Mouse (Mus musculus): ENCODE results near the gene Aldh1a2. TPM values are rescaled to one million over a fixed set of nuclear protein-coding genes. Genes with fewer than 3 reads are reported as not detected.

Gene Aldh1a2
- polyA plus RNA-seq, 1 experiment = 0.01 TPM

- TF ChIP-seq FOSL1 (IDR thresholded peaks at IDR 0.05; ENCODE audit: insufficient read depth, low read length, poor library complexity, severe bottlenecking) = no peak
- no peak for TF ChIP-seq CTCF (IDR thresholded peaks at IDR 0.05; ENCODE audit: control insufficient read depth, insufficient read depth, insufficient read length)
- TF ChIP-seq MAX (IDR thresholded peaks at IDR 0.05) = no peak
- no peak for TF ChIP-seq USF1 (IDR thresholded peaks at IDR 0.05; ENCODE audit: low read depth)
- no peak for TF ChIP-seq MYOD1 (IDR thresholded peaks at IDR 0.05; ENCODE audit: control insufficient read depth, insufficient read length, low read depth)
- no peak for TF ChIP-seq CEBPB (IDR thresholded peaks at IDR 0.05; ENCODE audit: low read depth)
- no peak for TF ChIP-seq MYOG (IDR thresholded peaks at IDR 0.05; ENCODE audit: control insufficient read depth, extremely low read depth, insufficient read length)
- Histone ChIP-seq H3K36me3 (ENCODE audit: control insufficient read depth, insufficient read depth) (no peaks in the 10 kb centered on the region), H3K79me2 (ENCODE audit: control insufficient read depth, insufficient read depth) (no peaks in the 10 kb centered on the region), H3K79me3 (ENCODE audit: low read depth) (no peaks in the 10 kb centered on the region), H3K27me3 (ENCODE audit: control insufficient read depth, insufficient read depth, insufficient read length) (peaks cover 6% of the 10 kb centered on the region), H3K4me3 (ENCODE audit: insufficient read depth, poor library complexity, severe bottlenecking) (no peak overlapping the region), H3ac (ENCODE audit: control insufficient read depth, insufficient read length, low read depth) (no peak overlapping the region)
Observed at GRCm38 (mm10) chr9:71315960-71316359, 100.4 kb downstream of the Aldh1a2 start.

DNA sequence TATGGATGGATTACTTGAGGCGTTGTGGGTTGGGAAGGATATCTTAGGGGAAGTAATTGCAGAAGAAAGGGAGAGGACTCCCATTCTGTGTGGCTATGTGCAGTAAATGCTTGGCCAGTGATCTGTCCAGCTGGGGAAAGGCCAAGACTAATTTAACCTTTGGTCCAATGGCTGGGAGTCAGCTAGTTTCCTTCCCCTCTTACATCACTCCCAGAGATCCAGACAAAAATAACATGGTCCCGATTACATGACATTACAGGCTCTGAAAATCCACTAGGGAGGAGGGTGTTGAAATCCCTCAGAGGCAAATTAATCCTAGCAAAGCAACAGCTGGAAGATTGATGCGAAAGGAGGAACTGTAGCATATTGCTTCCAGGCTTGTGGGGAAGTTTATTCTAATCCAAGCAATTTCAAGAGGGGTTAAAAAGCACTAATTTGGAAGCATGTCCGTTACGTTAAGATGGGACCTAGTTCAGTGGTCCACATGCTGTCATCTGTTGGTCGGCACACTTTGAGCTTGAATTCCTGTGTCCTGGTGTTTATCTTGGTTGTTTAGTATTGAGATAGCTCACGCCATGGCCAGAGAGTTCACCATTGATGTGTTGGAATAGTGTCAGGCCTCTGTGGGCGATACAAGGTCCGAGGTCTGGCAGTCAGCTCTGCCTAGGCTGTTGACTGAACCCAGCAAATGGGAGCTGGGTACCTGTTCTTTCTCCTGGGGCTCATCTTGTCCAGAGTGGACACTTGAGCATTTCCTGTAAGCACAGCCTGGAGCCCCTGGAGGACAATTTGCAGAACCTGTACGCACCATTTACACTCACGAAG, 101.7 kb downstream of the Aldh1a2 start:
- TF ChIP-seq CEBPB (IDR thresholded peaks at IDR 0.05; ENCODE audit: low read depth) (no peak), CTCF (IDR thresholded peaks at IDR 0.05; ENCODE audit: control insufficient read depth, insufficient read depth, insufficient read length) (no peak)
- H3ac ChIP-seq (ENCODE audit: control insufficient read depth, insufficient read length, low read depth) = no peak overlapping the region
- no peaks in the 10 kb centered on the region for H3K36me3 ChIP-seq (ENCODE audit: control insufficient read depth, insufficient read depth)
- H3K4me3 ChIP-seq (ENCODE audit: insufficient read depth, poor library complexity, severe bottlenecking) = no peak overlapping the region
- H3K79me2 ChIP-seq (ENCODE audit: control insufficient read depth, insufficient read depth) = no peaks in the 10 kb centered on the region
- peaks cover 2% of the 10 kb centered on the region for H3K27me3 ChIP-seq (ENCODE audit: control insufficient read depth, insufficient read depth, insufficient read length)
- H3K79me3 ChIP-seq (ENCODE audit: low read depth) = no peaks in the 10 kb centered on the region

DNA sequence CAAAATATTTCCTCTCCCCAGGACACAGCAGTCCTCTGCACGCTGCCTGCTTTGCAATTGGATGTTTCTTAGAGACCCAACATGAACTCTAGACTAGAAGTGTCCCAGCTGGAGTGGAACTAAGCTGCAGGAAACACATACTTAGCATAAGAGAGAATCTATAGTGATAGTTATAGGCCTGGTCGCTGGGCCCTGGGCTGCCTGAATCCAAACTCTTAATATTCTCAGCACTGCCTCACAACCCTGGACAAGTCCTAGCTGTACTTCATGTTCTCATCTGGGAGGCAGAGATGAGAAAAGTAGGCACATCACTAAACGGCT, 102.3 kb downstream of the Aldh1a2 start:
- H3K79me3 ChIP-seq (ENCODE audit: low read depth) = no peaks in the 10 kb centered on the region
- H3ac ChIP-seq (ENCODE audit: control insufficient read depth, insufficient read length, low read depth) = no peak overlapping the region
- no peaks in the 10 kb centered on the region for H3K36me3 ChIP-seq (ENCODE audit: control insufficient read depth, insufficient read depth)
- no peaks in the 10 kb centered on the region for H3K27me3 ChIP-seq (ENCODE audit: control insufficient read depth, insufficient read depth, insufficient read length)
- no peaks in the 10 kb centered on the region for H3K79me2 ChIP-seq (ENCODE audit: control insufficient read depth, insufficient read depth)
- H3K4me3 ChIP-seq (ENCODE audit: insufficient read depth, poor library complexity, severe bottlenecking) = no peak overlapping the region
- TF ChIP-seq MYOG (IDR thresholded peaks at IDR 0.05; ENCODE audit: control insufficient read depth, extremely low read depth, insufficient read length) (no peak), MAX (IDR thresholded peaks at IDR 0.05) (no peak), FOSL1 (IDR thresholded peaks at IDR 0.05; ENCODE audit: insufficient read depth, low read length, poor library complexity, severe bottlenecking) (no peak), CTCF (IDR thresholded peaks at IDR 0.05; ENCODE audit: control insufficient read depth, insufficient read depth, insufficient read length) (no peak), CEBPB (IDR thresholded peaks at IDR 0.05; ENCODE audit: low read depth) (no peak), USF1 (IDR thresholded peaks at IDR 0.05; ENCODE audit: low read depth) (no peak), MYOD1 (IDR thresholded peaks at IDR 0.05; ENCODE audit: control insufficient read depth, insufficient read length, low read depth) (no peak)

DNA sequence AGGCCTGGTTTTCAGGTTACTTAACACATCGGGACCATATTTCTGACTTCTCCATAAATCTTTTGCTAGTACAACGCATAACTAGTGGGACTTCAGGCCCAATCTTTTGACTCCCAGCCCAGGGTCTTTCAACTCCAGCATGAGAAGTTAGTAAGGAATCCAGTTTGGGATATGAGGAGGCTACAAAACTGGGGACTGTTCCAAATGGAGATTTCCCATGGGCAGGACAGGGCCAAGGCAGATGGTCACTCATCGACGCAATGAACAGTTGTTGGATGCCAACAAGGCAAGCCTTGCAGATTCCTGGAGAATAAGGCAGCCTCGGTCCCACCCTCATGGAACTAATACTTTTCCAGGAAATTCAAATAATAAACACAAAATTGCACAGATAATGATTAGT, 104.2 kb downstream of the Aldh1a2 start:
- no peaks in the 10 kb centered on the region for H3K36me3 ChIP-seq (ENCODE audit: control insufficient read depth, insufficient read depth)
- H3K79me2 ChIP-seq (ENCODE audit: control insufficient read depth, insufficient read depth) = no peaks in the 10 kb centered on the region
- H3K79me3 ChIP-seq (ENCODE audit: low read depth) = no peaks in the 10 kb centered on the region
- no peak overlapping the region for H3K4me3 ChIP-seq (ENCODE audit: insufficient read depth, poor library complexity, severe bottlenecking)
- H3ac ChIP-seq (ENCODE audit: control insufficient read depth, insufficient read length, low read depth) = no peak overlapping the region
- no peaks in the 10 kb centered on the region for H3K27me3 ChIP-seq (ENCODE audit: control insufficient read depth, insufficient read depth, insufficient read length)
- TF ChIP-seq MYOG (IDR thresholded peaks at IDR 0.05; ENCODE audit: control insufficient read depth, extremely low read depth, insufficient read length) (no peak), USF1 (IDR thresholded peaks at IDR 0.05; ENCODE audit: low read depth) (no peak), MYOD1 (IDR thresholded peaks at IDR 0.05; ENCODE audit: control insufficient read depth, insufficient read length, low read depth) (no peak), FOSL1 (IDR thresholded peaks at IDR 0.05; ENCODE audit: insufficient read depth, low read length, poor library complexity, severe bottlenecking) (no peak), CEBPB (IDR thresholded peaks at IDR 0.05; ENCODE audit: low read depth) (no peak), MAX (IDR thresholded peaks at IDR 0.05) (no peak), CTCF (IDR thresholded peaks at IDR 0.05; ENCODE audit: control insufficient read depth, insufficient read depth, insufficient read length) (no peak)

- H3K36me3 ChIP-seq (ENCODE audit: control insufficient read depth, insufficient read depth) = no peaks in the 10 kb centered on the region
- H3K79me3 ChIP-seq (ENCODE audit: low read depth) = no peaks in the 10 kb centered on the region
- no peaks in the 10 kb centered on the region for H3K27me3 ChIP-seq (ENCODE audit: control insufficient read depth, insufficient read depth, insufficient read length)
- H3ac ChIP-seq (ENCODE audit: control insufficient read depth, insufficient read length, low read depth) = no peak overlapping the region
- no peaks in the 10 kb centered on the region for H3K79me2 ChIP-seq (ENCODE audit: control insufficient read depth, insufficient read depth)
- no peak overlapping the region for H3K4me3 ChIP-seq (ENCODE audit: insufficient read depth, poor library complexity, severe bottlenecking)
- no peak for TF ChIP-seq MYOD1 (IDR thresholded peaks at IDR 0.05; ENCODE audit: control insufficient read depth, insufficient read length, low read depth)
- TF ChIP-seq CTCF (IDR thresholded peaks at IDR 0.05; ENCODE audit: control insufficient read depth, insufficient read depth, insufficient read length) = no peak
- TF ChIP-seq MAX (IDR thresholded peaks at IDR 0.05) = no peak
- no peak for TF ChIP-seq FOSL1 (IDR thresholded peaks at IDR 0.05; ENCODE audit: insufficient read depth, low read length, poor library complexity, severe bottlenecking)
- no peak for TF ChIP-seq USF1 (IDR thresholded peaks at IDR 0.05; ENCODE audit: low read depth)
- no peak for TF ChIP-seq CEBPB (IDR thresholded peaks at IDR 0.05; ENCODE audit: low read depth)
- TF ChIP-seq MYOG (IDR thresholded peaks at IDR 0.05; ENCODE audit: control insufficient read depth, extremely low read depth, insufficient read length) = no peak
Observed at GRCm38 (mm10) chr9:71320246-71321155, 104.9 kb downstream of the Aldh1a2 start.

Measured in C2C12 (cell line).